Mouse (Mus musculus) frontal cortex, adult 2 months (tissue): ENCODE results near the gene Zfand4. TPM values are rescaled to one million over a fixed set of nuclear protein-coding genes. Genes with fewer than 3 reads are reported as not detected.

Source experiments
- DNase-seq, 2 experiments: peaks; one replicate each; pipeline ENCODE4 v3.0.0; 2022; ENCODE audit warnings: low spot score in 1 of 2; ENCODE audit errors: extremely low spot score in 1 of 2
- polyA plus RNA-seq: library from polyadenylated mRNA; depleted of rRNA; stranded (reverse); fragments of >200 nt; gene quantifications from 2 replicates; pipeline ENCODE4 v1.2.3, GENCODE M21; 2012; rRNA removed

Zfand4 gene
- polyA plus RNA-seq, 1 experiment = 6.4 TPM

- DNase-seq = no peak
These were observed 105.8 kb downstream of the Zfand4 start for GRCm38 (mm10) chr6:116369811-116370210.

GRCm38 (mm10) chr6:116370216-116370976 is 106.4 kb downstream of the Zfand4 start:
- no peak for DNase-seq

- DNase-seq = no peak
These were observed 107.5 kb downstream of the Zfand4 start for GRCm38 (mm10) chr6:116371500-116371899.

DNA sequence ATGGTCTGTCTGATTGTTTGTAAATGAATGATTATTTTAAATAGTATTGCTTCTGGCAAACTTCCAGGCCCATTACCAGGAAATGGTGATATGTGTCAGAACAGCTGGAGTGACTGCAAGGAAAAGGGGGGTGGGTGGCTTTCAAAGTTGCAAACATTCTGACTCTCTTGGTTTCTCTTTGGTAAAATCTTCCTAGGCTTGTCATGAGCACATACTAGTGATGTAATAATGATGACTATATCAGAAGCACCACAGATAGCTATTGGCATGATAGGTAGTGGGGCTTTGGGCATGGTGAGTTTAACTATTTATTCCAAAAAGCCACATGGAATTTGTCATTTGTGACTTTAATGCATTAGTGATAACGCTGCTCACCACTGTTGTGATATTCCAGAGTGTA is 110.1 kb downstream of the Zfand4 start:
- no peak for DNase-seq

- DNase-seq = no peak
These were observed 110.6 kb downstream of the Zfand4 start for GRCm38 (mm10) chr6:116374618-116375017.

DNA sequence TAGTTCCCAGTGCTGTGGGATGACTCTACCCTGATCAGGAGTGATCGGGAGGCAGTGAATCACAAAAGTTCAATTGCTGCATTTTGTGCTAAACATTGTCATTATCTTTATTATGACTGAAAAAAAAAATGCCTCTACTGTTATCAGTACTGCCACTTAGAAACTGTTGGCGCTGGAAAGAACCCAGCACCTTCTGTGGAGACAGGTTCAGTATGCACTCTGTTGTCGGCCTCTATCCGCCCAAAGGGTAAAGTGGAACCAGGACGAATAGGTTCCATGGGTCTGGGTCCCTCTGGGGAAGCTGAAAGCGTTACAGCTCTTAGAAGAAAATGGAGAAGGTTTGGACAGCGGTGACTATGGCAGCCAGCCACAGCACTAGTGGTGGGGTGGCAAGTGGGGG is 114.9 kb downstream of the Zfand4 start:
- DNase-seq = no peak

Other genes starting within 250 kb of the Zfand4 start
- gene Tmcc1, start 70.7 kb upstream of the Zfand4 start, polyA plus RNA-seq = 47.8 and 50.4 TPM in 2 replicates
- gene Washc2, start 56.2 kb upstream of the Zfand4 start, polyA plus RNA-seq = 124 and 134 TPM in 2 replicates
- 50.9 and 54.7 TPM in 2 replicates for gene March8, start 73.8 kb downstream of the Zfand4 start, polyA plus RNA-seq
- gene Alox5, start 197.0 kb downstream of the Zfand4 start, polyA plus RNA-seq = 0.74 and 1.4 TPM in 2 replicates
- gene Olfr211, start 224.9 kb downstream of the Zfand4 start, polyA plus RNA-seq = 0.02 TPM in 1 of 2 replicates, not detected in the other
- gene Olfr212, start 242.3 kb downstream of the Zfand4 start, polyA plus RNA-seq = 0.06 and 0.19 TPM in 2 replicates